Mouse (Mus musculus): Measurements from ENCODE around the gene Ctsl.

DNA sequence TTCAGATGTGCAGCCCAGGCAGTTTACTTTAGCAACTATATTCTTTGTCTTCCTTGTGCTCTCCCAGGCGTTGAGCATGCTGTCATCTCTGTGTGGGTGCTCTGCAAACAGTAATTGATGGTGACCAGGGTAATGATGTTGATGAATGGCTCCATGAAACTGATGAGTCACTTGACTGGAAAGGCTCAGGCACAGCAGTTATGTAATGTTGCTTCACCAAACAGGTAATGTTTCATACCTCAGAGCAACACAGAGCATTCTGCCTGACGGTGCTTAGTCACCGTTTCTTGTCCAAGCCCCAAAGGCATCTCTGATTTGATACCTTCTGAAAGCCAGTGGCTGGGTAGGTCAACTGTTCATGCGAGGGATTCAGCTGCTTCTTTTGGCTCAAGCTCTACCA lies 17.7 kb upstream of the Ctsl start:
- TF ChIP-seq NANOG (IDR thresholded peaks at IDR 0.05; ENCODE audit: borderline replicate concordance, low read length) (no peak), POU5F1 (IDR thresholded peaks at IDR 0.05; ENCODE audit: borderline replicate concordance, low read length) (no peak), CTCF (conservative IDR thresholded peaks at IDR 0.05; ENCODE audit: low read length) (no peak)

Data from E14TG2a.4 (cell line).